Mouse (Mus musculus) embryonic fibroblast, embryonic 13.5 days (primary cell): ENCODE measurements at regions not wholly inside any gene's neighbourhood (a gene's known extent, or its start where the extent isn't known, plus 50 kb on each side); places are given as distances from the start of the nearest gene placed in this dataset.

Experiments
- CTCF ChIP-seq: IDR thresholded peaks from 2 replicates; pipeline ENCODE4 v1.5.1; 2011; ENCODE audit warnings: mild to moderate bottlenecking, control low read depth, low read length, moderate library complexity, borderline replicate concordance; ENCODE audit not compliant: insufficient read depth
- POLR2A ChIP-seq: IDR thresholded peaks from 2 replicates; pipeline ENCODE4 v1.6.1; 2011; ENCODE audit warnings: low read depth, mild to moderate bottlenecking, control low read depth, low read length, moderate library complexity

DNA sequence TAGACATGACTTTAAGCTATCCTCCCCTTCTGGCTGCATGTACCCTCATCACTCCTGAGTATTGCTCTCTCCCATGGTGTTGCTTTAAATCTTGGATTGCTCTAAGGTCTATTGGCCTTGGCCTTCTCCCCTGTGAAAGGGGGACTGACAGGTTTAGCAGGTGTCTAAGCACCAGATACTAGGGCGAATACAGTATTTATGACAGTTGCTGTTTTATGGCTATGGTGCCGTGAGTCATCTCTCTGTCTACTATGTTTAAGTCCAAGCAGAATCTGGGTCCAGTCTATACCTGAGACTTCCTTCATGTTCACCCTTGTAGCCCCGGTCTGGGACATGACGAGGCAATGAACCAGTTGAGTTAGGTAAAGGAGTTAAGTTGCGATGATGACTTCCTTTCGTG lies 212.3 kb upstream of the Id2 start:
- TF ChIP-seq CTCF (no peak), POLR2A (no peak)
